Mouse (Mus musculus) T-helper 1 cell (primary cell): ENCODE measurements around the gene Iyd.
"Not testable (repeated sequence)": the region's sequence is repeated elsewhere in the genome, so short reads cannot be mapped to it uniquely, and the experiment has no call there.

ENCODE experiments used
- in situ Hi-C: fragments of 300-600 bp; cut with MboI, MseI; formaldehyde crosslinking; loops from one replicate; pipeline ENCODE4 v1.15.1; 2025; ENCODE audit warnings: high pct_unique_total_duplicates

Gene Iyd

GRCm38 (mm10) chr10:3540003-3540827 lies at the start of gene Iyd:
TSS of gene Iyd (plus strand) at chr10:3540240.
- in situ Hi-C loops: no loop called here

GRCm38 (mm10) chr10:3496791-3497190 lies 43.2 kb upstream of the Iyd start:
- in situ Hi-C loops: no loop called here

- in situ Hi-C loops: not testable (repeated sequence)
Observed at GRCm38 (mm10) chr10:3500846-3501245, 39.2 kb upstream of the Iyd start.

- in situ Hi-C loops: no loop called here
Observed at GRCm38 (mm10) chr10:3507484-3508221, 32.4 kb upstream of the Iyd start.

- in situ Hi-C loops: no loop called here
Observed at GRCm38 (mm10) chr10:3508222-3508588, 31.8 kb upstream of the Iyd start.

- in situ Hi-C loops: no loop called here
Observed at GRCm38 (mm10) chr10:3508746-3509145, 31.3 kb upstream of the Iyd start.

- in situ Hi-C loops: no loop called here
Observed at GRCm38 (mm10) chr10:3509663-3510277, 30.3 kb upstream of the Iyd start.

GRCm38 (mm10) chr10:3510486-3510885 lies 29.6 kb upstream of the Iyd start:
- in situ Hi-C loops: no loop called here

GRCm38 (mm10) chr10:3511401-3511800 lies 28.6 kb upstream of the Iyd start:
- in situ Hi-C loops: no loop called here

GRCm38 (mm10) chr10:3512620-3513305 lies 27.3 kb upstream of the Iyd start:
- in situ Hi-C loops: no loop called here

GRCm38 (mm10) chr10:3513947-3514346 lies 26.1 kb upstream of the Iyd start:
- in situ Hi-C loops: no loop called here

GRCm38 (mm10) chr10:3514634-3515033 lies 25.4 kb upstream of the Iyd start:
- in situ Hi-C loops: no loop called here

GRCm38 (mm10) chr10:3516442-3516841 lies 23.6 kb upstream of the Iyd start:
- in situ Hi-C loops: no loop called here

- in situ Hi-C loops: no loop called here
Observed at GRCm38 (mm10) chr10:3523044-3523793, 16.8 kb upstream of the Iyd start.

- in situ Hi-C loops: no loop called here
Observed at GRCm38 (mm10) chr10:3524513-3524912, 15.5 kb upstream of the Iyd start.

GRCm38 (mm10) chr10:3525420-3526019 lies 14.5 kb upstream of the Iyd start:
- in situ Hi-C loops: loop anchor here (5.0 kb wide), 1 partner anchor 422 kb away; no protein-coding TSS in a partner anchor

GRCm38 (mm10) chr10:3529807-3530206 lies 10.2 kb upstream of the Iyd start:
- in situ Hi-C loops: loop anchor here (5.0 to 10.0 kb wide), 3 partner anchors 198 to 805 kb away; no protein-coding TSS in a partner anchor

GRCm38 (mm10) chr10:3530661-3531060 lies 9.4 kb upstream of the Iyd start:
- in situ Hi-C loops: loop anchor here (5.0 to 10.0 kb wide), 2 partner anchors 198 to 804 kb away; no protein-coding TSS in a partner anchor

GRCm38 (mm10) chr10:3531375-3531774 lies 8.7 kb upstream of the Iyd start:
- in situ Hi-C loops: loop anchor here (5.0 to 10.0 kb wide), 2 partner anchors 199 to 803 kb away; no protein-coding TSS in a partner anchor

GRCm38 (mm10) chr10:3534445-3534844 lies 5.6 kb upstream of the Iyd start:
- in situ Hi-C loops: loop anchor here (5.0 to 10.0 kb wide), 2 partner anchors 202 to 800 kb away; no protein-coding TSS in a partner anchor
